Mouse (Mus musculus) forebrain, embryonic 11.5 days (tissue): ENCODE results near the gene Ooep. TPM values are rescaled to one million over a fixed set of nuclear protein-coding genes. Genes with fewer than 3 reads are reported as not detected.

ENCODE experiments used
- ATAC-seq: fragments of 200-750 bp; cut with Nextera tagmentation; replicated peaks from 2 replicates; pipeline ENCODE4 v1.8.0; 2017; ENCODE audit warnings: moderate TSS enrichment; ENCODE audit not compliant: low FRiP score
- DNase-seq: peaks from one replicate; pipeline ENCODE4 v3.0.0-alpha.2; 2017; ENCODE audit warnings: low spot score
- H3K27ac ChIP-seq: fragments of 300-500 bp; sonication (generic); 2 replicates; pipeline ENCODE4 v1.5.1; 2014; ENCODE audit warnings: low read depth, low read length
- H3K27me3 ChIP-seq: fragments of 300-500 bp; sonication (generic); 2 replicates; pipeline ENCODE4 v1.6.1; 2014; ENCODE audit warnings: mild to moderate bottlenecking, low read length, mixed read lengths; ENCODE audit not compliant: control insufficient read depth, insufficient read depth
- H3K36me3 ChIP-seq: fragments of 300-500 bp; sonication (generic); 2 replicates; pipeline ENCODE4 v1.6.1; 2014; ENCODE audit warnings: mild to moderate bottlenecking, low read length, moderate library complexity, mixed read lengths; ENCODE audit not compliant: control insufficient read depth, insufficient read depth
- H3K4me1 ChIP-seq: fragments of 300-500 bp; sonication (generic); replicated peaks from 2 replicates; pipeline ENCODE4 v1.6.1; 2014; ENCODE audit warnings: low read length, mixed read lengths; ENCODE audit not compliant: control insufficient read depth, insufficient read depth
- H3K4me2 ChIP-seq: fragments of 300-500 bp; sonication (generic); 2 replicates; pipeline ENCODE4 v1.6.1; 2014; ENCODE audit warnings: low read depth, mild to moderate bottlenecking, low read length, moderate library complexity, mixed read lengths; ENCODE audit not compliant: severe bottlenecking
- H3K4me3 ChIP-seq: fragments of 300-500 bp; sonication (generic); 2 replicates; pipeline ENCODE4 v1.5.1; 2014; ENCODE audit warnings: low read depth, low read length
- H3K9ac ChIP-seq: fragments of 300-500 bp; sonication (generic); 2 replicates; pipeline ENCODE4 v1.6.1; 2014; ENCODE audit warnings: low read length
- H3K9me3 ChIP-seq: fragments of 300-500 bp; sonication (generic); 2 replicates; pipeline ENCODE4 v1.6.1; 2016; ENCODE audit warnings: low read length, mixed read lengths; ENCODE audit not compliant: control insufficient read depth
- WGBS: fragments of 180-500 bp; shearing (Covaris S2); extraction: QIAGEN DNeasy Blood & Tissue Kit; methylation state at CpG from one replicate; pipeline ENCODE4 v1.1.7; 2014; 5-methylcytosine and 5-hydroxymethylcytosine counted together
- polyA plus RNA-seq: library from polyadenylated mRNA; unstranded; fragments of >200 nt; fragmentation: Nextera tagmentation; extraction: Ambion mirVana; gene quantifications from 2 replicates; pipeline ENCODE4 v1.2.1, GENCODE M21; 2014

Gene Ooep
- polyA plus RNA-seq: 4.7 and 5.2 TPM in 2 replicates

GRCm38 (mm10) chr9:78378113-78378785 is at the start of gene Ooep:
Gene Ooep, minus strand, starts transcription at chr9:78378725.
- H3K27ac ChIP-seq: no peak within 1 kb of the TSS
- 4% methylated on average over 18 of the region's 23 CpGs for WGBS
- ATAC-seq: peak; percentile 89

GRCm38 (mm10) chr9:78428185-78428584 is 49.7 kb upstream of the Ooep start:
- WGBS: 77% methylated on average over 6 of the region's 6 CpGs
- H3K4me3 ChIP-seq: no peak overlapping the region
- H3K36me3 ChIP-seq: no peaks in the 10 kb centered on the region
- H3K9ac ChIP-seq: no peak overlapping the region
- 0 out of 2 replicates have a peak, but pooled peaks cover 3% of the 10 kb centered on the region for H3K4me1 ChIP-seq
- H3K27me3 ChIP-seq: no peaks in the 10 kb centered on the region
- H3K4me2 ChIP-seq: no peak overlapping the region
- H3K27ac ChIP-seq: no peak overlapping the region
- no peak for ATAC-seq
- no peaks in the 10 kb centered on the region for H3K9me3 ChIP-seq
- no peak for DNase-seq

More at GRCm38 (mm10) chr9:78378113-78378785, at the start of gene Ooep:
- peaks cover 7% of the 10 kb centered on the region; the same call in 1 of the 2 replicates for H3K4me1 ChIP-seq
- H3K36me3 ChIP-seq: no peaks in the 10 kb centered on the region
- H3K9me3 ChIP-seq: no peaks in the 10 kb centered on the region
- H3K4me2 ChIP-seq: peak within 1 kb of the TSS; percentile 65
- no peaks in the 10 kb centered on the region for H3K27me3 ChIP-seq
- H3K9ac ChIP-seq: peak within 1 kb of the TSS; percentile 51; the same call in 1 of the 2 replicates
- DNase-seq: peak; percentile 83
- H3K4me3 ChIP-seq: peak within 1 kb of the TSS; percentile 31

GRCm38 (mm10) chr9:78427362-78427781 is 48.8 kb upstream of the Ooep start:
- Histone ChIP-seq H3K36me3 (no peaks in the 10 kb centered on the region), H3K9me3 (no peaks in the 10 kb centered on the region), H3K27me3 (no peaks in the 10 kb centered on the region), H3K4me3 (peak overlapping the region; percentile 19; the same call in 1 of the 2 replicates), H3K4me2 (peak overlapping the region; percentile 42), H3K27ac (no peak overlapping the region), H3K9ac (peak overlapping the region; percentile 20; the same call in 1 of the 2 replicates), H3K4me1 (0 out of 2 replicates have a peak, but pooled peaks cover 3% of the 10 kb centered on the region)
- WGBS: 32% methylated on average over 26 of the region's 27 CpGs
- 0 out of 2 replicates have a peak, but pooled peaks have one; percentile 36 for ATAC-seq
- DNase-seq: peak; percentile 57

- Histone ChIP-seq H3K4me1 (no peaks in the 10 kb centered on the region), H3K27ac (no peak overlapping the region), H3K36me3 (no peaks in the 10 kb centered on the region), H3K9me3 (no peaks in the 10 kb centered on the region), H3K9ac (no peak overlapping the region), H3K4me2 (no peak overlapping the region), H3K27me3 (peaks cover 6% of the 10 kb centered on the region), H3K4me3 (no peak overlapping the region)
- ATAC-seq (no peak), DNase-seq (no peak)
- WGBS: 94% methylated on average over 7 of the region's 7 CpGs
These were observed 23.1 kb upstream of the Ooep start for GRCm38 (mm10) chr9:78401596-78401995.

GRCm38 (mm10) chr9:78400570-78400969 is 22.0 kb upstream of the Ooep start:
- H3K4me1 ChIP-seq: peaks cover 4% of the 10 kb centered on the region; the same call in 1 of the 2 replicates
- DNase-seq (no peak), ATAC-seq (no peak)
- H3K4me3 ChIP-seq: no peak overlapping the region
- no peaks in the 10 kb centered on the region for H3K9me3 ChIP-seq
- 87% methylated on average over 5 of the region's 5 CpGs for WGBS
- no peak overlapping the region for H3K9ac ChIP-seq
- H3K27me3 ChIP-seq: peaks cover 16% of the 10 kb centered on the region
- H3K36me3 ChIP-seq: no peaks in the 10 kb centered on the region
- no peak overlapping the region for H3K27ac ChIP-seq
- no peak overlapping the region for H3K4me2 ChIP-seq

- Histone ChIP-seq H3K9ac (no peak overlapping the region), H3K27me3 (peaks cover 34% of the 10 kb centered on the region), H3K4me1 (peaks cover 4% of the 10 kb centered on the region; the same call in 1 of the 2 replicates), H3K36me3 (no peaks in the 10 kb centered on the region), H3K4me3 (no peak overlapping the region), H3K4me2 (no peak overlapping the region), H3K9me3 (no peaks in the 10 kb centered on the region), H3K27ac (no peak overlapping the region)
- DNase-seq: no peak
- no peak for ATAC-seq
- WGBS: 68% methylated on average over 9 of the region's 9 CpGs
These were observed 18.0 kb upstream of the Ooep start for GRCm38 (mm10) chr9:78396517-78396916.

DNA sequence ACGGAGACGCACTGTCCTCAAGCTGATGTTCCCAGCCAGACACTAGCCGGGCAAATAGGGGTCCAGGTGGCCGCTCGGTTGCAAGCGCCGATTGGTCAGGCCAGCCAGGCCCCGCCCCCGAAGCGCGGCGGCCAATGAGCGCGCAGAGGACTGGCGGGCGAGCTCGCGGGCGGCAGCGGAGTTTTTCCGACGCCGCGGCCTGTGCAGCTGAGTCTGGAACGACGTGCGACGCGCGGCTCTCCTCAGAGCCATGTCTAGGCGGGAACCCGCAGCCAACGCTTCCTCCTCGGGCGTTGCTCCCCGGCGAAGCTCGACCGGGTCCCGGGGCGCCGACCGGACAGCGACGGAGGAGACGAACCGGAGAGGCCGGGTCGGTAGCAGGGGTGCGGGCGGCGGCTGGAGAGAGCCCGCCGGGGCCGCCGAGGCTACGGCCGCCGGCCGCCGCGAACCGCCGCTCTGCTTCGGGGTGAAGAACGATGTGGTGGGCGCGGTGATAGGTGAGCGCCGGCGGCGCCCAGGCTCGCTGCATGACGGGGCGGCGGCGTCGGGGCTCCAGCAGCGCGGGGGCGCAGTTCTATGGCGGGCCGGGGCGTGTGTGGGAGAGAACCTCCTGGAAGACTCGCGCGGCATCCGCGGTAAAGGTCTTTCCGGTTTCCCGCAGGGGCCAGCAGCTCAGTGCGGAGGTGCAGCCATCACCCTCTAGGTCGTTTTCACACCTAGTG is 17.3 kb upstream of the Ooep start, which contains the start of gene Ddx43:
TSS of gene Ddx43 (plus strand) at position 148 of the 722 bp plus-strand sequence.
- H3K36me3 ChIP-seq: no peaks in the 10 kb centered on the region
- peak within 1 kb of the TSS; percentile 51 for H3K4me2 ChIP-seq
- H3K27me3 ChIP-seq: peaks cover 34% of the 10 kb centered on the region
- H3K27ac ChIP-seq: no peak within 1 kb of the TSS
- H3K9me3 ChIP-seq: no peaks in the 10 kb centered on the region
- WGBS: 6% methylated on average over 93 of the region's 93 CpGs
- peaks cover 4% of the 10 kb centered on the region; the same call in 1 of the 2 replicates for H3K4me1 ChIP-seq
- peak; percentile 87 for DNase-seq
- ATAC-seq: peak; percentile 96
- peak within 1 kb of the TSS; percentile 29 for H3K4me3 ChIP-seq
- H3K9ac ChIP-seq: peak within 1 kb of the TSS; percentile 12; the same call in 1 of the 2 replicates

DNA sequence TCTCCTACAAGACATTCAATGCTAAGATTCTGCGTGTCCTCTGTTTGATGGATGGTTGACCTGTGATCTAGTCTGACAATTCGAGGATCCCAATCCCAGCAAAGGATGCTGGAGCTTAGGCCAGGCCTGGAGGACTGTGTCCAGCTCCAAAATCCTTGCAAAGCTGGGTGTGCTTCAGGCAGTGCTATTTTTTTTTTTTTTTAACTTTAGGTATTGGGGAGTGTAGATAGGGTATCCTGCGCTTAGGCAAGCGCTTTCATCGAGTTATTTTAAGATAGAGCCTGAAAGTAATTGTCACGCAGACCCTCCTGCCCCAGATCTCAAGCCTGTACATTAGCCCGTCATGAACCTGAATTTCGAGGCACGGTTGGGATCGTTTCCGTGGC is 16.7 kb upstream of the Ooep start:
- Histone ChIP-seq H3K9ac (no peak overlapping the region), H3K4me3 (peak overlapping the region; percentile 29; the same call in 1 of the 2 replicates), H3K36me3 (no peaks in the 10 kb centered on the region), H3K9me3 (no peaks in the 10 kb centered on the region), H3K27ac (no peak overlapping the region), H3K4me2 (peak overlapping the region; percentile 51; the same call in 1 of the 2 replicates), H3K27me3 (peaks cover 34% of the 10 kb centered on the region), H3K4me1 (peaks cover 4% of the 10 kb centered on the region; the same call in 1 of the 2 replicates)
- DNase-seq (no peak), ATAC-seq (no peak)
- 43% methylated on average over 11 of the region's 11 CpGs for WGBS
